Mouse (Mus musculus) c-Kit-positive CD71-positive TER-119-positive erythroid progenitor cells, embryonic 14.5 days (primary cell): ENCODE measurements at regions not wholly inside any gene's neighbourhood (a gene's known extent, or its start where the extent isn't known, plus 50 kb on each side); places are given as distances from the start of the nearest gene placed in this dataset.

ENCODE experiments used
- DNase-seq: peaks from one replicate; pipeline ENCODE4 v3.0.0-alpha.2; 2013; ENCODE audit warnings: low spot score

- no peak for DNase-seq
Observed at GRCm38 (mm10) chr5:46794028-46794705, 936.8 kb upstream of the Lcorl start.

- no peak for DNase-seq
Observed at GRCm38 (mm10) chr5:46791051-46791450, 933.6 kb upstream of the Lcorl start.

GRCm38 (mm10) chr5:46790536-46790935 lies 933.1 kb upstream of the Lcorl start:
- no peak for DNase-seq

GRCm38 (mm10) chr5:46787079-46787478 lies 929.7 kb upstream of the Lcorl start:
- DNase-seq: no peak

- no peak for DNase-seq
Observed at GRCm38 (mm10) chr5:46756094-46756493, 898.7 kb upstream of the Lcorl start.

- DNase-seq: no peak
Observed at GRCm38 (mm10) chr5:46740034-46740582, 882.7 kb upstream of the Lcorl start.

- DNase-seq: no peak
Observed at GRCm38 (mm10) chr5:46732510-46732909, 875.1 kb upstream of the Lcorl start.

GRCm38 (mm10) chr5:46732025-46732424 lies 874.6 kb upstream of the Lcorl start:
- no peak for DNase-seq

GRCm38 (mm10) chr5:46731297-46731696 lies 873.9 kb upstream of the Lcorl start:
- DNase-seq: no peak

GRCm38 (mm10) chr5:46709596-46709995 lies 852.2 kb upstream of the Lcorl start:
- no peak for DNase-seq

GRCm38 (mm10) chr5:46707845-46708244 lies 850.4 kb upstream of the Lcorl start:
- no peak for DNase-seq

- DNase-seq: no peak
Observed at GRCm38 (mm10) chr5:46707021-46707420, 849.6 kb upstream of the Lcorl start.

GRCm38 (mm10) chr5:46678007-46678406 lies 820.6 kb upstream of the Lcorl start:
- no peak for DNase-seq

GRCm38 (mm10) chr5:46674810-46675502 lies 817.5 kb upstream of the Lcorl start:
- DNase-seq: no peak

- no peak for DNase-seq
Observed at GRCm38 (mm10) chr5:46673413-46673812, 816.0 kb upstream of the Lcorl start.

GRCm38 (mm10) chr5:46670484-46670883 lies 813.1 kb upstream of the Lcorl start:
- no peak for DNase-seq

- no peak for DNase-seq
Observed at GRCm38 (mm10) chr5:46666250-46666649, 808.8 kb upstream of the Lcorl start.

- DNase-seq: no peak
Observed at GRCm38 (mm10) chr5:46657065-46657464, 799.6 kb upstream of the Lcorl start.

- DNase-seq: no peak
Observed at GRCm38 (mm10) chr5:46654189-46654588, 796.8 kb upstream of the Lcorl start.

GRCm38 (mm10) chr5:46643009-46643408 lies 785.6 kb upstream of the Lcorl start:
- no peak for DNase-seq

GRCm38 (mm10) chr5:46635116-46635668 lies 777.8 kb upstream of the Lcorl start:
- DNase-seq: no peak
